In the genomic region with DNA sequence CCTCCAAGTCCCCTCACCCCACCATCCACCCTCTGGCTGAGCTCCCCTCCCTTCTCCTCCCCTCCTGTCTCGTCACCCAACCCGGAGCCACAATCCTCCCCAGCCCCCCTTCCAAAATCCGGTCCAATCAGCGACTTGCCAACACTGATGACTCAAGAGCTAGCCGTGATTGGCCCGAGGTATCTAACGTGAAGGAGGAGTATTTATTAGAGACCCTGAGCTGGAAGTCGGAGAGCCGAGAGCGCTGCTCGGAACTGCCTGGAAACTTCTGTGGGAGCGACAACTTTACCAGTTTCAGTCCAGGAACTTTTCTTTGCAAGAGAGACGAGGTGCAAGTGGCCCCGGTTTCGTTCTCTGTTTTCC, we compare ENCODE assay signal across 9 mouse cellular contexts. TPM values are rescaled to one million over a fixed set of nuclear protein-coding genes. Genes with fewer than 3 reads are reported as not detected.
DNase-seq lines count a peak whose midpoint lies in the region; ATAC-seq lines count a peak whose summit lies in the region.
"Had no signal": no experiment of that assay in that cellular context is flagged by ENCODE, and none has a peak within 500 bp of the region (broad histone marks: within the 10 kb centered on the region; RNA-seq: fewer than 3 reads in every experiment).

TSS of gene Sox9 (plus strand) at position 231 of the 363 bp plus-strand sequence.

- H3K4me2 ChIP-seq in hindbrain, embryonic 14.5 days (replicated peaks), result peak within 1 kb of the TSS; percentile 74

- peak; percentile 86 for ATAC-seq in hindbrain, embryonic 14.5 days (ENCODE audit: low FRiP score)
- no peak for ATAC-seq in granulocyte monocyte progenitor cell, adult 5-6 weeks (replicated peaks; ENCODE audit: poor library complexity, severe bottlenecking)

- peak within 1 kb of the TSS; percentile 46 for H3K4me3 ChIP-seq in hindbrain, embryonic 14.5 days (replicated peaks; ENCODE audit: low read length)

- H3K36me3 ChIP-seq in hindbrain, embryonic 14.5 days (replicated peaks; ENCODE audit: control insufficient read depth, insufficient read depth), result no peaks in the 10 kb centered on the region

- DNase-seq in adrenal gland, adult (ENCODE audit: inconsistent age in 2 of 2, low spot score in 1 of 2), result peak; percentile 91 to 95
- DNase-seq in cerebellum, postnatal 25 days, result peak; percentile 43 to 53
- DNase-seq in frontal cortex, postnatal 25 days (ENCODE audit: low spot score in 2 of 2), result peak; percentile 66 to 68
- DNase-seq in hindbrain, embryonic 14.5 days (ENCODE audit: low spot score), result peak; percentile 85
- peak; percentile 81 to 84 for DNase-seq in layer of hippocampus, postnatal 36 days
- DNase-seq in lung, postnatal 10 days, result peak; percentile 81
- DNase-seq in right cerebral cortex, postnatal 25 days, result peak; percentile 80

- H3K4me1 ChIP-seq in hindbrain, embryonic 14.5 days (replicated peaks; ENCODE audit: control insufficient read depth, insufficient read depth, low read length), result peaks cover 15% of the 10 kb centered on the region; the same call in 1 of the 2 replicates

- peak within 1 kb of the TSS; percentile 72 for H3K27ac ChIP-seq in hindbrain, embryonic 14.5 days

- H3K9ac ChIP-seq in hindbrain, embryonic 14.5 days, result peak within 1 kb of the TSS; percentile 77

- H3K9me3 ChIP-seq in hindbrain, embryonic 14.5 days (ENCODE audit: control insufficient read depth, low read length), result no peaks in the 10 kb centered on the region

- WGBS in hindbrain, embryonic 14.5 days, result 0% methylated on average over 15 of the region's 15 CpGs

- peaks cover 16% of the 10 kb centered on the region for H3K27me3 ChIP-seq in hindbrain, embryonic 14.5 days (ENCODE audit: control insufficient read depth, insufficient read depth, low read length)

RNA-seq across cellular contexts. Expression of gene Sox9, which starts in this region (rescaled TPM):
- 44.2 and 49.0 TPM in 2 replicates for polyA plus RNA-seq in hindbrain, embryonic 14.5 days (2014; fragmentation: Nextera tagmentation; extraction: Ambion mirVana)
- total RNA-seq in layer of hippocampus, postnatal 36 days (2021), result 10 to 100 TPM; 25.8 to 27.2 TPM
- not detected in 2 replicates for total RNA-seq in granulocyte monocyte progenitor cell, adult 5-6 weeks (2014; fragmentation: Nextera tagmentation)
- total RNA-seq in granulocyte monocyte progenitor cell, adult 5-6 weeks (2017), result not detected in 2 replicates
- total RNA-seq: neutrophil, adult 5-6 weeks had no signal

Comparison
In these comparisons a context has a peak if more than half of its experiments do, and no peak if none do; other contexts are left out.
1. RNA of gene Sox9 (total RNA-seq): 25.8 to 27.2 TPM in layer of hippocampus, postnatal 36 days; not detected in granulocyte monocyte progenitor cell, adult 5-6 weeks; every median in the first group is over 10 times any median in the second.
2. Peak in every context shown above with its lines, with median percentiles within 50 percentile points of each other: DNase-seq.